Mouse (Mus musculus) CH12.LX (cell line): ENCODE data around the gene Lamp1. TPM values are rescaled to one million over a fixed set of nuclear protein-coding genes. Genes with fewer than 3 reads are reported as not detected.

Source experiments
- DNase-seq: peaks from one replicate; pipeline ENCODE4 v3.0.0-alpha.2; 2013; ENCODE audit errors: extremely low read depth
- H3K27ac ChIP-seq: 2 replicates; pipeline ENCODE4 v1.5.1; 2012; ENCODE audit warnings: low read depth, mild to moderate bottlenecking, control low read depth, moderate library complexity; ENCODE audit not compliant: insufficient read depth
- H3K27me3 ChIP-seq: replicated peaks from 2 replicates; pipeline ENCODE3; 2012; ENCODE audit warnings: inconsistent platforms
- H3K36me3 ChIP-seq, 2 experiments: replicated peaks in 1 of 2; 2 replicates each; pipeline versions ENCODE3 to v1.6.1; 2012; ENCODE audit warnings: inconsistent platforms in 1 of 2, low read length in 1 of 2, mild to moderate bottlenecking in 1 of 2, mixed read lengths in 1 of 2, moderate library complexity in 1 of 2; ENCODE audit not compliant: control insufficient read depth in 1 of 2, insufficient read depth in 1 of 2
- H3K4me1 ChIP-seq, 2 experiments: 2 replicates each; pipeline ENCODE4 v1.6.1; 2012; ENCODE audit warnings: inconsistent platforms in 1 of 2, moderate library complexity in 1 of 2; ENCODE audit not compliant: insufficient read depth in 2 of 2, control insufficient read depth in 1 of 2
- H3K4me2 ChIP-seq: 2 replicates; pipeline ENCODE4 v1.6.1; 2012; ENCODE audit warnings: low read depth, mild to moderate bottlenecking, control low read depth; ENCODE audit not compliant: poor library complexity, insufficient read depth, severe bottlenecking
- H3K4me3 ChIP-seq, 3 experiments: fragments of 150-350 bp in 1 of 3; sonication (generic) in 1 of 3; replicated peaks in 1 of 3; 2 replicates each; pipeline versions ENCODE3 to v1.5.1; 2011 to 2012; ENCODE audit warnings: low read depth in 2 of 3, low read length in 2 of 3, mild to moderate bottlenecking in 2 of 3, moderate library complexity in 2 of 3, control low read depth in 1 of 3, improper control_type of control experiment in 1 of 3, inconsistent platforms in 1 of 3, mixed read lengths in 1 of 3; ENCODE audit not compliant: poor library complexity in 1 of 3
- H3K79me2 ChIP-seq: replicated peaks from 2 replicates; pipeline ENCODE4 v1.6.1; 2012; ENCODE audit warnings: mild to moderate bottlenecking, moderate library complexity; ENCODE audit not compliant: control insufficient read depth, poor library complexity, insufficient read depth, severe bottlenecking; ENCODE audit errors: extremely low read depth
- H3K9ac ChIP-seq: 2 replicates; pipeline ENCODE4 v1.6.1; 2012; ENCODE audit warnings: low read depth, mild to moderate bottlenecking, control low read depth, moderate library complexity; ENCODE audit not compliant: insufficient read depth
- H3K9me3 ChIP-seq: replicated peaks from 2 replicates; pipeline ENCODE3; 2012; ENCODE audit warnings: low read length, inconsistent platforms, mixed read lengths
- BHLHE40 ChIP-seq: IDR thresholded peaks from 2 replicates; pipeline ENCODE4 v1.6.1; 2011; ENCODE audit warnings: mild to moderate bottlenecking, low read depth, low read length, improper control_type of control experiment
- EP300 ChIP-seq: IDR thresholded peaks from 2 replicates; pipeline ENCODE4 v1.6.1; 2011; ENCODE audit warnings: low read length, improper control_type of control experiment
- HCFC1 ChIP-seq: IDR thresholded peaks from 2 replicates; pipeline ENCODE4 v1.6.1; 2012; ENCODE audit warnings: low read depth, mild to moderate bottlenecking, inconsistent platforms, low read length, improper control_type of control experiment
- MXI1 ChIP-seq: IDR thresholded peaks from 2 replicates; pipeline ENCODE4 v1.6.1; 2011; ENCODE audit warnings: mild to moderate bottlenecking, low read depth, low read length, improper control_type of control experiment
- MYC ChIP-seq: IDR thresholded peaks from 2 replicates; pipeline ENCODE4 v1.6.1; 2011; ENCODE audit warnings: low read depth, mild to moderate bottlenecking, improper control_type of control experiment, low read length
- RCOR1 ChIP-seq: conservative IDR thresholded peaks from 2 replicates; pipeline ENCODE4 v1.6.1; 2012; ENCODE audit warnings: low read depth, mild to moderate bottlenecking, inconsistent platforms, low read length, improper control_type of control experiment
- SMC3 ChIP-seq: IDR thresholded peaks from 2 replicates; pipeline ENCODE4 v1.6.1; 2011; ENCODE audit warnings: low read depth, low read length, improper control_type of control experiment
- TBP ChIP-seq: conservative IDR thresholded peaks from 2 replicates; pipeline ENCODE4 v1.6.1; 2011; ENCODE audit warnings: low read depth, low read length, improper control_type of control experiment
- ZMIZ1 ChIP-seq: IDR thresholded peaks from 2 replicates; pipeline ENCODE4 v1.6.1; 2012; ENCODE audit warnings: low read depth, mild to moderate bottlenecking, inconsistent platforms, low read length, improper control_type of control experiment
- dilution Hi-C: fragments of 300-500 bp; cut with MboI; formaldehyde crosslinking; loops from 2 replicates; pipeline ENCODE4 v1.14.3; 2020; ENCODE audit warnings: low sequenced_read_pairs; ENCODE audit not compliant: extremely low pct_unique_long_range_greater_than_20kb, extremely low pct_ligation_motif_present
- in situ Hi-C: fragments of 300-500 bp; cut with MboI; formaldehyde crosslinking; loops from 3 replicates; pipeline ENCODE4 v1.14.3; 2019; ENCODE audit warnings: low sequenced_read_pairs, low pct_ligation_motif_present, low pct_unique_long_range_greater_than_20kb, mixed read lengths
- polyA plus RNA-seq: library from polyadenylated mRNA; unstranded; fragments of >175 nt; gene quantifications from 2 replicates; pipeline ENCODE4 v1.2.1, GENCODE M21; 2012; ENCODE audit warnings: low read depth; ENCODE audit not compliant: insufficient read length
- total RNA-seq, 2 experiments: library from RNA; depleted of rRNA; stranded (reverse); fragments of 300-350 nt in 1 of 2; fragments of >200 nt in 1 of 2; gene quantifications; 2 replicates each; pipeline ENCODE4 v1.2.3; 2012 to 2014

The Lamp1 gene
- total and polyA plus RNA-seq, 3 experiments: 56.7 to 69.4 (median 64.3) TPM

DNA sequence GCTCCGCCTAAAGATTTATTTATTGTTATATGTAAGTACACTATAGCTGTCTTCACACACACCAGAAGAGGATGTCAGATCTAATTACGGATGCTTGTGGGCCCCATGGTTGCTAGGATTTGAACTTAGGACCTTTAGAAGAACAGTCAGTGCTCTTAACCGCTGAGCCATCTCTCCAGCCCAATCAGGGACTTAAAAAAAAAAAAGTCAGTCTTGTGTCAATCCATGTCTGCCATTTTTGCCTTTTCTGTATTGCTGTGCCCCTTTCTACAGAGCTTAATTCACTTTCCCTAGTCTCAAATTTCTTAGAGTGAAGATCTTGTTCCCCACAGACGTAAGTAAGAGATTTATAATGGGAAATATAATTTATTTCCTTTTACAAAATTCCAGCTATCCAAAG, 59.5 kb downstream of the Lamp1 start:
- dilution Hi-C loops (no loop called here), in situ Hi-C loops (loop anchor here (25.0 kb wide), 1 partner anchor 231 kb away; no protein-coding TSS in a partner anchor)
- Histone ChIP-seq H3K9ac (no peak overlapping the region), H3K27ac (no peak overlapping the region), H3K79me2 (no peaks in the 10 kb centered on the region), H3K4me3 (no peak overlapping the region), H3K4me2 (no peak overlapping the region), H3K36me3 (no peaks in the 10 kb centered on the region), H3K4me1 (peaks cover 15 to 24% of the 10 kb centered on the region in 2 experiments), H3K9me3 (no peaks in the 10 kb centered on the region), H3K27me3 (peaks cover 72% of the 10 kb centered on the region)
- peak; percentile 92 for TF ChIP-seq TBP
- no peak for TF ChIP-seq EP300
- DNase-seq: no peak

DNA sequence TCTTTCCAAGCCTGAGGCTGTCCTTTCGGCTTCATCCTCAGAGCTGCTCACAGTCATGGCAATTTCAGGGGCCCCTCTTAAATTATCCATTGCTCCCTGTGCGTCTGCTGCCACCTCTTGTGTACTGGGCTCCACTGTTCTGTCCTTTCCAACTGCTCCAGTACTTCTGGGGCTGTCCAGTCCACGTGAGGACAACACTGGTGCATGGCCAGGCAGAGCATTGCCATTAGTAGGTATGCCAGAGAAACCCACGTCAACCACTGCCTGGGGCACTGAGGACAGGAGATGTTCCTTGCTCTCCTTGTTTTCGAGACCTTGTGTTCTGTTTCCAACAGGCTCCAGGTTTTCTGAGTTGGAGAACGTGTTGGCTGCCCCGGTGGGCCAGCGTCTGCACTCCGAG, 65.5 kb downstream of the Lamp1 start:
- Histone ChIP-seq H3K36me3 (no peaks in the 10 kb centered on the region), H3K9me3 (peaks cover 2% of the 10 kb centered on the region), H3K4me1 (peaks cover 14 to 33% of the 10 kb centered on the region in 2 experiments), H3K4me2 (no peak overlapping the region), H3K27me3 (peaks cover 94% of the 10 kb centered on the region), H3K79me2 (no peaks in the 10 kb centered on the region), H3K9ac (no peak overlapping the region), H3K27ac (no peak overlapping the region), H3K4me3 (no peak overlapping the region)
- dilution Hi-C loops (no loop called here), in situ Hi-C loops (loop anchor here (25.0 kb wide), 1 partner anchor 237 kb away; no protein-coding TSS in a partner anchor)
- TF ChIP-seq RCOR1 (no peak), MYC (no peak), HCFC1 (no peak), ZMIZ1 (no peak), SMC3 (no peak), BHLHE40 (no peak), MXI1 (no peak), EP300 (no peak)
- DNase-seq: no peak

Other genes with a start within 250 kb of the Lamp1 start
- not detected in 2 replicates for gene F7, start 133.1 kb upstream of the Lamp1 start, total RNA-seq (2012; rRNA removed)
- not detected in 2 replicates for gene F7, start 133.1 kb upstream of the Lamp1 start, total RNA-seq (2014; rRNA removed)
- not detected in 2 replicates for gene F7, start 133.1 kb upstream of the Lamp1 start, polyA plus RNA-seq
- gene F10, start 121.9 kb upstream of the Lamp1 start, total RNA-seq (2012; rRNA removed): not detected in 2 replicates
- not detected in 2 replicates for gene F10, start 121.9 kb upstream of the Lamp1 start, total RNA-seq (2014; rRNA removed)
- gene F10, start 121.9 kb upstream of the Lamp1 start, polyA plus RNA-seq: not detected in 2 replicates
- gene Proz, start 98.2 kb upstream of the Lamp1 start, total RNA-seq (2012; rRNA removed): 0.08 and 0.21 TPM in 2 replicates
- gene Proz, start 98.2 kb upstream of the Lamp1 start, total RNA-seq (2014; rRNA removed): not detected in 2 replicates
- 0.94 and 0.95 TPM in 2 replicates for gene Proz, start 98.2 kb upstream of the Lamp1 start, polyA plus RNA-seq
- 21.6 and 24.2 TPM in 2 replicates for gene Pcid2, start 53.7 kb upstream of the Lamp1 start, total RNA-seq (2012; rRNA removed)
- gene Pcid2, start 53.7 kb upstream of the Lamp1 start, total RNA-seq (2014; rRNA removed): 23.1 and 23.9 TPM in 2 replicates
- gene Pcid2, start 53.7 kb upstream of the Lamp1 start, polyA plus RNA-seq: 28.5 and 32.5 TPM in 2 replicates
- 21.4 and 23.9 TPM in 2 replicates for gene Cul4a, start 53.5 kb upstream of the Lamp1 start, total RNA-seq (2012; rRNA removed)
- 25.6 and 27.0 TPM in 2 replicates for gene Cul4a, start 53.5 kb upstream of the Lamp1 start, total RNA-seq (2014; rRNA removed)
- gene Cul4a, start 53.5 kb upstream of the Lamp1 start, polyA plus RNA-seq: 14.1 and 15.6 TPM in 2 replicates
- gene Grtp1, start 41.5 kb downstream of the Lamp1 start, total RNA-seq (2012; rRNA removed): 0.04 TPM in 2 replicates
- not detected in 2 replicates for gene Grtp1, start 41.5 kb downstream of the Lamp1 start, total RNA-seq (2014; rRNA removed)
- 0.13 and 0.19 TPM in 2 replicates for gene Grtp1, start 41.5 kb downstream of the Lamp1 start, polyA plus RNA-seq
- not detected in 2 replicates for gene Adprhl1, start 95.0 kb downstream of the Lamp1 start, total RNA-seq (2012; rRNA removed)
- gene Adprhl1, start 95.0 kb downstream of the Lamp1 start, total RNA-seq (2014; rRNA removed): not detected in 2 replicates
- gene Adprhl1, start 95.0 kb downstream of the Lamp1 start, polyA plus RNA-seq: not detected in 2 replicates
- 13.2 and 15.4 TPM in 2 replicates for gene Dcun1d2, start 129.0 kb downstream of the Lamp1 start, total RNA-seq (2012; rRNA removed)
- gene Dcun1d2, start 129.0 kb downstream of the Lamp1 start, total RNA-seq (2014; rRNA removed): 14.4 and 14.9 TPM in 2 replicates
- gene Dcun1d2, start 129.0 kb downstream of the Lamp1 start, polyA plus RNA-seq: 14.7 and 15.4 TPM in 2 replicates
- 12.4 and 15.1 TPM in 2 replicates for gene Tmco3, start 129.0 kb downstream of the Lamp1 start, total RNA-seq (2012; rRNA removed)
- gene Tmco3, start 129.0 kb downstream of the Lamp1 start, total RNA-seq (2014; rRNA removed): 7.3 and 8.4 TPM in 2 replicates
- 9.7 and 10.1 TPM in 2 replicates for gene Tmco3, start 129.0 kb downstream of the Lamp1 start, polyA plus RNA-seq
- gene Tfdp1, start 179.6 kb downstream of the Lamp1 start, total RNA-seq (2012; rRNA removed): 189 and 226 TPM in 2 replicates
- gene Tfdp1, start 179.6 kb downstream of the Lamp1 start, total RNA-seq (2014; rRNA removed): 338 and 351 TPM in 2 replicates
- 288 and 301 TPM in 2 replicates for gene Tfdp1, start 179.6 kb downstream of the Lamp1 start, polyA plus RNA-seq
- gene Atp4b, start 237.7 kb downstream of the Lamp1 start, total RNA-seq (2012; rRNA removed): not detected in 2 replicates
- gene Atp4b, start 237.7 kb downstream of the Lamp1 start, total RNA-seq (2014; rRNA removed): not detected in 2 replicates
- gene Atp4b, start 237.7 kb downstream of the Lamp1 start, polyA plus RNA-seq: not detected in 2 replicates
- gene Grk1, start 245.9 kb downstream of the Lamp1 start, total RNA-seq (2012; rRNA removed): not detected in 2 replicates
- not detected in 2 replicates for gene Grk1, start 245.9 kb downstream of the Lamp1 start, total RNA-seq (2014; rRNA removed)
- not detected in 2 replicates for gene Grk1, start 245.9 kb downstream of the Lamp1 start, polyA plus RNA-seq